Mouse (Mus musculus): ENCODE data around the gene Vdac1.

Vdac1 gene

GRCm38 (mm10) chr11:52360471-52361277 is at the start of gene Vdac1:
Gene Vdac1 (plus strand): TSS chr11:52360860.
- DNase-seq (ENCODE audit: low read depth) = peak; percentile 89

GRCm38 (mm10) chr11:52314102-52314793 is 46.4 kb upstream of the Vdac1 start:
- peak; percentile 90 for DNase-seq (ENCODE audit: low read depth)

GRCm38 (mm10) chr11:52318445-52318844 is 42.2 kb upstream of the Vdac1 start:
- peak; percentile 83 for DNase-seq (ENCODE audit: low read depth)

- DNase-seq (ENCODE audit: low read depth) = no peak
Measured at GRCm38 (mm10) chr11:52319664-52320063, 41.0 kb upstream of the Vdac1 start.

- no peak for DNase-seq (ENCODE audit: low read depth)
Measured at GRCm38 (mm10) chr11:52320529-52320928, 40.1 kb upstream of the Vdac1 start.

- DNase-seq (ENCODE audit: low read depth) = no peak
Measured at GRCm38 (mm10) chr11:52321540-52321939, 39.1 kb upstream of the Vdac1 start.

- peak; percentile 56 for DNase-seq (ENCODE audit: low read depth)
Measured at GRCm38 (mm10) chr11:52324442-52325367, 36.0 kb upstream of the Vdac1 start.

- DNase-seq (ENCODE audit: low read depth) = no peak
Measured at GRCm38 (mm10) chr11:52327313-52327712, 33.3 kb upstream of the Vdac1 start.

- no peak for DNase-seq (ENCODE audit: low read depth)
Measured at GRCm38 (mm10) chr11:52332421-52333118, 28.1 kb upstream of the Vdac1 start.

- DNase-seq (ENCODE audit: low read depth) = no peak
Measured at GRCm38 (mm10) chr11:52333616-52334015, 27.0 kb upstream of the Vdac1 start.

- no peak for DNase-seq (ENCODE audit: low read depth)
Measured at GRCm38 (mm10) chr11:52335263-52335662, 25.4 kb upstream of the Vdac1 start.

- no peak for DNase-seq (ENCODE audit: low read depth)
Measured at GRCm38 (mm10) chr11:52335924-52336323, 24.7 kb upstream of the Vdac1 start.

GRCm38 (mm10) chr11:52337651-52338295 is 22.9 kb upstream of the Vdac1 start:
- peak; percentile 67 for DNase-seq (ENCODE audit: low read depth)

GRCm38 (mm10) chr11:52338351-52338750 is 22.3 kb upstream of the Vdac1 start:
- DNase-seq (ENCODE audit: low read depth) = no peak

- DNase-seq (ENCODE audit: low read depth) = peak; percentile 22
Measured at GRCm38 (mm10) chr11:52339098-52339497, 21.6 kb upstream of the Vdac1 start.

- DNase-seq (ENCODE audit: low read depth) = no peak
Measured at GRCm38 (mm10) chr11:52339512-52339911, 21.1 kb upstream of the Vdac1 start.

- no peak for DNase-seq (ENCODE audit: low read depth)
Measured at GRCm38 (mm10) chr11:52340123-52340864, 20.4 kb upstream of the Vdac1 start.

- DNase-seq (ENCODE audit: low read depth) = peak; percentile 74
Measured at GRCm38 (mm10) chr11:52341001-52341400, 19.7 kb upstream of the Vdac1 start.

- DNase-seq (ENCODE audit: low read depth) = no peak
Measured at GRCm38 (mm10) chr11:52341476-52341875, 19.2 kb upstream of the Vdac1 start.

- peak; percentile 70 for DNase-seq (ENCODE audit: low read depth)
Measured at GRCm38 (mm10) chr11:52342296-52342695, 18.4 kb upstream of the Vdac1 start.
